Mouse (Mus musculus) right cerebral cortex, postnatal 4 days (tissue): ENCODE results near the gene Homez.

Experiments used
- DNase-seq: peaks from one replicate; pipeline ENCODE4 v3.0.0-alpha.2; 2022

The Homez gene

DNA sequence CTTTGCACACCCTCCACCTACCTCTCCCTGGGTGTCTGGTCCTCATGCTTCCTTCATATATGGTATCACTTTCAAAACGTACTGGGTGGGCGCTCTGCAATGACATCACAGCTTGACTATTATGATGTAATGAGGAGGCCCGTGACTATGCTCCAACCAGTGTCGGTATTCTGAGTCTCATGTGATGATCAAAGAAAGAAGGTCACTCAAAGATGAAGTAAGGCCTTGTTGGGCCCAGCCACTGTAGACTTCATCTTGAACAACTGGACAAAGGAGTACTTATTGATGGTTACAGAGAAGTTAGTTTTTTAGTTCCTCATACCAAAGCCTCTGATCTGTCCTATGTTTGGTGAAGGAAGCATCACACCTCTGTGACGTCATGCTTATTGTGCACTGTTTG is at the start of gene Homez:
Gene Homez (minus strand): TSS at position 101 of the 400 bp plus-strand sequence.
- no peak for DNase-seq

DNA sequence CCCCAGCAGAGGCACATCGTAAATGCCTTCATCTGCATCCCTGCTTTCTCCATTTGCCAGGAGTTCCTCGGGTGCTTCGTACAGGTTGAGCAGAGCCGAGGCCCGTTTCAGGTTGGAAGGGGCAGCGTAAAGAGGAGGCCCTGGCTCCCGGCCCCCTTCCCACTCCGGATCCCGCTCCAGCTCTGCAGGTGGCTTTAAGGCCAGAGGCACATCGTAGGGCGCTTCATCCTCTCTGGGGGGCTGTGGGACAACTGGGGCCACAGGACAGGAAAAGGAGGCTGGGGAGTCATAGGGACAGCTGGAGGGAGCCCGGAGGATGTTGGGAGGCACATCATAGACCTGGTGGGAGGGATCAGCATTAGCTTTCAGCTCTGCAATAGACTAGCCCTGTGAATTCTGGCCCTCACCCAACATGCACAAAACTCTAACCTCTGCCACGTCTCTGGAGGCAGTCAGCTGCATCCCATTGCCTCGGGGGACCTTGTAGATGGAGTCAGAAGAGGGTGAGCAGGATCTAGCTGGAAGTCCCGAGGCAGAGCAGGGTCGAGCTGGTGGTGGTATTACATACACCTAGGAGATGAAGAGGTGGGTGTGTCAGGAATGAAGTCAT is 49.4 kb upstream of the Homez start:
- DNase-seq, result no peak

DNA sequence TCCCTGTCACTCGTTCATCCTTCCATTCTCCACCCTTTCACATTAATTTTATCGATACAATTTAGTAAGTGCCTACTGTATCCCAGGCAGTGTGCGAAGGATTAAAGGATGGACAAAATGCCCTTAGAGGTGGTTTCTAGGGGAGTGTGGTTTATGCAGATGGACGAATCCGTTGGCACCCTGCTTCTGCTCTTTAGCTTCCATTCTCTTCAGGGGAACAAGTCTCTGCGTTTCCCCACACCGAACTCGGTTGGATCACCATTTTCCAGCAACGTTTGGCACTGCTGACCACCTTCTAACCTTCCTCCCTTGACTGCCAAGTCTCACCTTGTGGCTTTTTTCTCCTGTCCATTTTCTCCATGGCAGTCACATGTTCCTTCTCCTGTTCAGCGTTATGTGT is 42.6 kb upstream of the Homez start:
- DNase-seq, result no peak

DNA sequence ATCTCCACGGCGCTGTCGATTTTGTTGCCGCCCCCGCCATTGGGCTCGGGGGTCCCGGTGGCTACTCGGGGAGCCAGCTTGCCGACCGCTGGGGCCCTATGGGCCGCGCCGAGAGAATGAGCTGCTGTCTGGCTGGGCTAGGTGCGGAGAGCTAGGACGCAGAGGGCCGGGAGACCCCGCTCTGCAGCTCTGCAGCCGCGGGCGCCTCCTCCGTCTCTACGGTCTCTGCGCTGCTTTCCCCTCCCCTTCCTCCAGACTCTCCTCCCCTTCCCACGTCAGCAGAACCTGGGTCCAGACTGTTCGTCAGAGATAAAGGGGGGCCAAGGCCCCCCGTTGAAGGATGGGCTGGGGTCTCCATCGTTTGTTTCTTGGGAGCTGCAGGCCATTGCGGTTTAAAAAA is 42.1 kb upstream of the Homez start, which contains the start of gene Slc22a17:
Gene Slc22a17 (minus strand): TSS at position 247 of the 400 bp plus-strand sequence.
- peak; percentile 80 for DNase-seq

DNA sequence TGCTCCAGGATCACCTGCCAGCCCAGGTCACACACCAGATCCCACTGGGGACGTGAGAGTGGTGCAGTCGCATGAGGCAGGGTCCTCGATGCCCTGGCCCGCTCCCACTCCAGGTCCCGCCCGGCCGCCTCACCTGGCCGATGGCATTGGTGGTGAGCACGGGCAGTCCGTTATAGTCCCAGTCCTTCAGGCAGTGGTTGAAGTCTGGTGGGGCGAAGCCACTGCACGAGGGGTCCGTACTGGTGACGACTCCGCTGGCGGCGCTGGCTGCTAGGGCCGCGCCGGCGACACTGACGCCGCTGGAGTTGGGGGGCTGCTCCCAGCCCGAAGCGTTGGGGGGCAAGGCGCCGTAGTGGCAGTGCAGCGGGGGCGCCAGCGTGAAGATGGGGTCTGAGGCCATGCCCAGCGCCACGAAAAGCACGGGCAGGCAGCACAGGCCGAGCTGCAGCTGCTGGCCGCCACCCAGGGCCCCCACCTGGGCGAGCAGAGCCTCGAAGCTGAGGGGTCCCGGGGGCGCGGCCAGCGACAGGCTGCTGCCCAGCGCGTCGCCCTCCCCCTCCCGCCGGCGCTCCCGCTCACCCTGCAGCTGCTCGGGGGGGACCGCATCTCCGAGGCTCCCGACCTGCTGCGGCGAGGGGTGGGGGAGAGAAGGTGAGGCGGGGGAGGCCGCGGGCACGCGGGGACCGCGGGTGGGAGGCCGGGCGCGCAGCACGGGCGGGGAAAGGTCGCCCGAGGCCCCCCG is 41.5 kb upstream of the Homez start:
- peak; percentile 58 for DNase-seq

DNA sequence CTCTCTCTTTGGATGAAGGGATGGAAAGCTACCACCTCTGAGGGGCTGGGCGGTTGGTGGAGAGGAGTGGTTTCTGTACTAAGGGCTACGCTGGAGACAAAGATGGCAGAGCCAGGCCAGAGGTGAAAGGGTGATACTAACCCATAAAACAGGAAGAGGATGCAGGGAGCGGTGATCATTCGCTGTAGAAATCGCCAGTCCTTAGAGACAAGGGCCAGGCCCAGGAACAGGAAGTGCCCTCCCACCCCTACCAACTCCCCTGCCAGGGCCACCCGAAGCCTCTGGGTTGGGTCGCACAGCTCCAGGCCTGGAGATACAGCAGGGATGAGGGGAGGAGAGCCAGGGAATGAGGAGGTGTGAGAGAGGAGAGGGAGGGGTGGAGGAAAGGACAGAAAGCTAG is 37.9 kb upstream of the Homez start:
- DNase-seq, result no peak

DNA sequence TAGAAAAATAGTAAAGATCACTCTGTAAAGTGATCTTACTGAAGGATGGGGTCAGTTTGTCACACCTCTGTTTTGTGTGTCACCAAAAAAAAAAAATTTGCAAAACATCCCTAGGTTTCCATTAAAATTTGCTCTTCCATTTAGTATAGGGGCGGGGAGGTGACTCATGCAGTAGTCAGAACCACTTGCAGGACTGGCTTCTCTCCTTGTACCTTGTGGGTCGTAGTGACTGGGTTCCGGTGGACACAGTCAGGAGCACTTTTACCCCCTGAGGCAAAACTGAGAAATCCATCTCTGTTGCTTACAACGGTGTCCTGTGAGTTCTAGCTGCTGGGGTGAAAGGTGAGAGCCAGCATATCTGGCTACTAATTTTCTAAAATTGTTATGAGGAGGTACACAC is 32.9 kb upstream of the Homez start:
- DNase-seq, result no peak

DNA sequence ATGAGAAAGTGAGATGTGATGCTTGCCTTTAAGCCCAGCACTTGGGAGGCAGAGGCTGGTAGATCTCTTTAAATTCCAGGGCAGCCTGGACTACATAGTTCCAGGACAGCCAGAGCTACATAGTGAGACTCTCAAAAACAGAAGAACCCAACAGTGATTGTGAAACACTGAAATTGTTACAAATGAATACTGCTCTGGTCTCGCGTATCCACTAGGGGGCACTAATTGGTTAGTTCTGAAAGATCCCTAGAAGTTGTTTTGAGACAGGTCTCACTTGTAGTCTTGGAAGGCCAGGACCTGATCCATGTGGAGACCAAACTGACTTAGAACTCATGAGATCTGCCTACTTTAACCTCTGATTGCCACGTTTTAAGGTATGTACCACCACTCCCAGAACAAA is 29.6 kb upstream of the Homez start:
- peak; percentile 61 for DNase-seq

DNA sequence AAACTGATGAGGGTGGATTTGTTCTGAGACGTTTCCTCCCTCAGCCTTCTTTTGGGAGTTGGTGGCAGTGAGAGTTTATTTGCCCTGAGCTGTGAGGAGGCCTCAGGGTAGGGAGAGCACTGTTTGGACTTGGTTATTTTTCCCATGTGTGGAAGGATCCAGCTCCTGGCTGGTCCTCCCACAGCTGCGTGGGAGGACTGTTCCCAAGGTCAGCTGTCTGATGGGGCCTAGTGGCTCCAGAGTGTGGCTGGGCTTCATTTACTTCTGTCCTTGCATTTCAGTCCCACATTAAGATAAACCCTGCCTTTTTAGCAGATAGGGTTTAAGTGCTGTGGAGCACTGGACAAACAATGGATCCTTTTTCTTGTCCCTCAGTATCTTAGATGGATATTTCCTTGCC is 26.7 kb upstream of the Homez start:
- DNase-seq, result no peak

DNA sequence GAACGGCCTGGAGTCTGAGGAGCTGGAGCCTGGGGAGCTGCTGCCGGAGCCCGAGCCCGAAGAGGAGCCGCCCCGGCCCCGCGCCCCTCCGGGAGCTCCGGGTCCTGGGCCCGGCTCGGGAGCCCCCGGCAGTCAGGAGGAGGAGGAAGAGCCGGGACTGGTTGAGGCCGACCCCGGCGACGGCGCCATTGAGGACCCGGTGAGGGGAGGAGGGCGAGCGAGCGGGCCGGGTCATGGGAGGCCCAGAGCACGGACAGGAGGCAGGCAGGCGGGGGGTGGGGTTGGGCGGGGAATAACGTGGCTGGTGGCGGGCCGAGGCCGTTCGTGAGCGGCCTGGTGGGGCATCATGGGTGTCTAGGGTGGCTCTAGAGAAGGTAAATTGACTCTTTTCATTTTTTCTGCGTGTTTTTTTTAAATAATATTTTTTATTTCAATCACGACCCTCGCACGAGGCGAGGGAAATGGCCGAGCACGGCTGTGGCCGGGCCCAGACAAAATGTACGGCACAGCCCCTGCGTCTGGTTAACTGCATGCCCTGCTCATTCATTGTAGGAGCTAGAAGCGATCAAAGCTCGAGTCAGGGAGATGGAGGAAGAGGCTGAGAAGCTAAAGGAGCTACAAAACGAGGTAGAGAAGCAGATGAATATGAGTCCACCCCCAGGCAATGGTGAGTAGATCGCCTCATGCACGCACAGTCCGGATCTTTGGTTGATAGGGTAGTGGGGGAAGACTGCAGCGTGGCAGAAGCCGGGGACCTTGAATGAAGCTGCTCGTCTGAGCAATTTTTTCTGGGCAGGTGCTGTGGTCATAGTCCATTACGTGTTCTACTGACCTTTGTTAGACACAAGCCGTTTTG is 23.8 kb upstream of the Homez start:
- peak; percentile 55 for DNase-seq

DNA sequence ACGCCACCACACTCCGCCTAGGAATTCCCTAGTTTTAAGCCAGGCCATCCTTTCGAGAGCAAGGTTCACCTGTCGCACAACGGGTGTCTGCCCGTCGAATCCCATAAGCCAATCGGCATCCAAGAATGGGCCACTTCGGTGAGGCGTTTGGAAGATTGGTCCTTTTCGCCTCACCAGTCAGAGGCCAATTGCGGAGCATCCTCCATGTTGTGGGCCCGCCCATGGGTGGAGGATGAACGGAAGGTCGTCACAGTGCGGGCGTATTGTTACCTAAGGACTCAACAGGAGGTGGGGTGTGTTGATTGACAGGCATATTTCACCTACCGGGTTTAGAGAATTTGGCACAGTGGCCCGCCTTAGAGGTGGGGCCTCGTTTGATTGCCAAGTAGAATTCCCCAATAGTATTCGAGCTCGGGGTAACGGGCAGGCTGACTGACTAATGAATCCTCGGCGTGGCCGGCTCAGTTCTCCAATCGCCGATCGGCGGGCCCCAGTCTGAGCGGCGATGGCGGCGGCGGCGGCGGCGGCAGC is 23.0 kb upstream of the Homez start:
- DNase-seq, result peak; percentile 90

DNA sequence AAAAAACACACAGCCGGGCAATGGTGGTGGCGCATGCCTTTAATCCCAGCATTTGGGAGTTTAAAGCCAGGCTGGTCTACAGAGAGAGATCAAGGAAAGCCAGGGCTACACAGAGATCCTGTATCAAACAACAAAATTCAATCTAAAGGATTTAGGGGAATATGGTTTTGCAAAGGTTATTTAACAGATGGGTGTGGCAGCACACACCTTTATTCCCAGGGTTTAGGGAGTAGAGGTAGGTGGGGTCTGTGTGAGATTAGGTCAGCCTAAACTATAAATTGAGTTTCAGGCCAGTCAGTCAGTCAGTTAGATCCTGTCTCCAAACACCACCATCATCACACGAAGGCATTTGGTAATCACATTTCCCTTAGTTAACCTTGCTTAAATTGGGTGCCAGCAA is 21.4 kb upstream of the Homez start, which contains the start of gene Pabpn1:
Gene Pabpn1 (plus strand): TSS at position 301 of the 400 bp plus-strand sequence.
- no peak for DNase-seq

DNA sequence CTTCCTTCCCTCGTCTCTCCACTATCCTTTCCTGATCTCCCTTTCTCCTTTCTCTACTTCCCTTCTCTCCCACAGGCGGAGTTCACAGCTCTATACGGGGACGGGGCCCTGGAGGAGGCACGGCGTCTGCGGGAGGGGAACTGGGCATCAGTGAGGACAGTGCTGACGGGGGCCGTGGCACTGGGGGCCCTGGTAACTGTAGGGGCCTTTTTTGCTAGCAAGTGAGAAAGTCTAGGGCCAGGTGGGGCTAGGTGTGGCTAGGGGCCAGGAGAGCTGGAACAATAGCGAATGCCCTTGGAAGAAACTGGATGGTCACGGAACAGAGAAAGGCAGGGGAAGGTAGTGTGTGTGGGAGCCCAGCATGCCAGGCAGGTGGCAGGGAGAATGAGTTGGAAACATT is 14.5 kb upstream of the Homez start:
- no peak for DNase-seq

DNA sequence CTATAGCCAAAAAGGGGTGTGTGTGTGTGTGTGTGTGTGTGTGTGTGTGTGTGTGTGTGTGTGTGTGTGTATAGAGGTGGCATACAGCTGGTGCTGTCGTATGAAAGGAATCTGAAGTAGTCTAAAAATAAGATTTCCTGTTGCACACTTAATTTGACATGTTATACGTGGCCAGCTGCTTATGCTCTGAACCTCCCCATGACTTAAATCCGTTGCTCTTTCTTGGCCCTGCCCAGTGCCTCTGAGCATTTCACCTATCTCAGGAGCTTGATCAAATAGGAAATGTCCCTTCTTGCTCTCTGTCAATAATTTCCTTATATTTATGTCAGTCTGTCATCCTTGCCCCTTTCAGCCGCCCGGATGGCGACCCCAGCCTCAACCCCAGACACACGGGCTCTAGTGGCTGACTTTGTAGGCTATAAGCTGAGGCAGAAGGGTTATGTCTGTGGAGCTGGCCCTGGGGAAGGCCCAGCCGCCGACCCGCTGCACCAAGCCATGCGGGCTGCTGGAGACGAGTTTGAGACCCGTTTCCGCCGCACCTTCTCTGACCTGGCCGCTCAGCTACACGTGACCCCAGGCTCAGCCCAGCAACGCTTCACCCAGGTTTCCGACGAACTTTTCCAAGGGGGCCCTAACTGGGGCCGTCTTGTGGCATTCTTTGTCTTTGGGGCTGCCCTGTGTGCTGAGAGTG is 13.4 kb upstream of the Homez start:
- DNase-seq, result no peak

DNA sequence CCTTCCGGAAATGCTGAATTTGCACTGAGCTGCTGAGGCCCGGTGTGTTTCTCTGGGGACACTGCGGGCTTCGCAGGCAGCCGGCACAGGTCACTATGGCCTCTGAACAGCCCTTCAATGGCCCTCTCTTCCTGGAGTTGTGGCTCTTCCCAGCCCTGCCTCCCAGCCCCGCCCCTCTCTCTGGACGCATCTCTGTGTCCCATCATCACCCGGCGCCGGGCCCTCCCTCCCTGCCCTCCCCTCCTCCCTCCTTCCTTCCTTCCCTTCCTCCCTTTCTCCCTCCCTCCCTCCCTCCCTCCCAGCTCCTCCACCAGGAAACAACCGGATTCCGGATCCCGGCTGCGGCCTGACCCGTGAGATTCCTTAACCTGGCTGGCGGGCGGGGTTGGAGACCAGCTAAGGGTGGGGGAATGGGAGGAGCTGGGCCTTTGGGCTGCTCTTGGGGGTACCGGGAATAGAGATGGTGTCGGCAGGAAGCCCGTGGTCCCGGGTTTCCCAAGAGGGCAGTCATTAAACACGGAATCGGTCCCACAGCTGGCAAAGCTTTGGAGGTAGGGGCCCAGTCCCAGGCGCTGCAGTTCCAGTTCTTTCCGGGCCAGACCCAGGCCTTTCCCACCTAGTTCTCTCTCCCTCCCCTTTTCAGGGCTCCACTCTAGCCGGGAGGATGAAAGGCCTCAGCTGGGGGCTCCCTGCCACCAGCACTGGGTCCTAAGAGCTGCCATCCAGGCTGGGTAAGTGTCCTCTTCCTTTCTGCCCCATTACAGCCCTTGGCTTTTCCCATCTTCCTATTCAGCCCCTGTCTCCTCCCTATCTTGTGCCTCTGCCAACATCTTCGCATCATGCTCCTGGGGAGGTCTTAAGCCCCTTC is 12.6 kb upstream of the Homez start, which contains the start of the genes Bcl2l2 and Gm20521:
Gene Bcl2l2 (plus strand): TSS at position 224 of the 868 bp plus-strand sequence.
Gene Gm20521 (plus strand): TSS at position 288 of the 868 bp plus-strand sequence.
- DNase-seq, result peak; percentile 87

DNA sequence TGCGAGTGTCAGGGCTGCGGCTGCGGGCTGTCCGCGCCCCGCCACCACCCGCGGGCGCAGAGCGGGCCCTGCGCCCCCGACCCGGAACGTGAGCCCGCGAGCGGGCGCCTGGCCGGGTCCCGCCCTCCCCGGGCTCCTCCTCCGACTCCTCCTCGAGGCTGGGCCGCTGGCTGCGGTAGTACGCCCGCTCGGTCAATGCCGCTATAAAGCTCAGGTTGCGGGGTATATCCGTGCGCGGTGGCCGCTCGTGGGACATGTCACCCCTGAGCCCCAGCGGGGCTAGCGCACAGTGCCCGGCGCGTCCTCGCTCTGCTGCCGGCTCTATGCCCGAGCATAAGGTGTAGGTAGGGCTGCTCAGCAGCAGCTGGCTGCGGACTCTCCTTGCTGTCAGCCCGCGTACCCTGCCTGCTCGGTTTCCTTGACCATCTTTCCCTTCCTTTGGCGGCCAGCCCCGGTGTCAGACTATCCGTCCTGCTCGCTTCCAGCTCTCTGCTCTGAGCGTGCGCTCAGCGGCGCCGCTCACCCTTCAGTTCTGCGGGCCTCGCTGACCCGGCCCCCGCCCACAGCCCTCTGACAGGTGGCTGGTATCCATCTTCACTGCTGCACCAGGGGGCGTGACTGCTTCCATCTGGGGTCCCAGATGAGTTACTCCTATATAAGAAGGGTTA is 6.4 kb upstream of the Homez start, which contains the start of gene Ppp1r3e:
Gene Ppp1r3e (minus strand): TSS at position 503 of the 668 bp plus-strand sequence.
- DNase-seq, result peak; percentile 60

DNA sequence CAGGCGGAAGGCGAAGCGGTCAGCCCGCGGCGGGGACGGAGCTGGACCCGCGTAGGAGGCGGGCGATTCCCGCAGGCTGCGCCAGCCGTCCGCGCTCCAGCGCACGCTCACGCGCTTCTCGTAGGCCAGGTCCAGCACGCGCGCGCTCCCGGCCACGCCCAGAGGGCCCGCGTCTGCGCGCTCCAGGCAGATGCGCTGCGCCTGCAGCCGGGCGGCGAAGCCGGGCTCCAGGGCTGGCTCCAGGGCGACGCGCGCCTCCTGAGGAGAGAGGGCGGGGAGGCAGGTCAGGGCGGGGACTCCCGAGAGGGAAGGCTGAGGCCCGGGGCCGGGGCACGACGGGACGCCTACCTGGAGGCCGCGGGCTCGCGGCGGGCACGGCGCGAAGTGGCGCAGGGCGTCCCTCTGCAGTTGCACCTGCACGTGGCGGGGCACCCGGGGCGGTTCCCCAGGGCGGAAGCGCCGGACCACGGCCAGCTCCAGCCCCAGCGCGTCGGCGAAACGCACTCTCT is 5.8 kb upstream of the Homez start:
- DNase-seq, result peak; percentile 88

DNA sequence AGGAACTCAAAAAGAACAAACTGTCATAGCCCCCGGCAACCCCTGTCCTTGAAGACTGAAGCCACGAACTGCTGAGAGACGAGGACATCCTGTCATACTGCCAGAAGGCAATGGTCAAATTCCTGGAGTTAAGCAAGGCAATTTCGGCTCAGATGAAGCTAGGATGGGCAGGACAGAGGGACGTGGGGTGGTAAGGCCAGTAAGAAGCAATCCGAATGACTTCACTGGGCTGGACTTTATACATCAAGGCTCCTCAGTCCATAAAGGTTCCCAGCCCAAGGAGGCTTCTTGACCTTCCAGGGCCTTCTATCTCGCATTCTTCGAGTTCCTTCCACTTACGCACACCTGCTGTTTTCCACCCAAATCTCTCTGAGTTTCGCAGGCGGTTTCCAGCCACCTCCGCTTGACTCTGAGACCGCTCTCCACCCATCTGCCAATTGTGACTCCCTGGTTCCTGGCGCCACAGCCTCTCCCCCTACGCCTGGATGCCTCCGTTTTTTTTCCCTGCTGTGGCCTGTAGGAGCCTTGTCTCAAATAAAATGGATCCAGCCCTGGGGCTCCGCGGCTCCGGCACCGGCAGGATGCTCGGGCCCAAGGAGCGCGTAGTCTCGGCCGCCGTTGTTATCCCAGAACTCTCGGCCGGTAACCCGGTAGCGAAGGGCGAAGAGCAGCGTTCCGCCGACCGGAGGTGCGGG is 5.2 kb upstream of the Homez start:
- no peak for DNase-seq

DNA sequence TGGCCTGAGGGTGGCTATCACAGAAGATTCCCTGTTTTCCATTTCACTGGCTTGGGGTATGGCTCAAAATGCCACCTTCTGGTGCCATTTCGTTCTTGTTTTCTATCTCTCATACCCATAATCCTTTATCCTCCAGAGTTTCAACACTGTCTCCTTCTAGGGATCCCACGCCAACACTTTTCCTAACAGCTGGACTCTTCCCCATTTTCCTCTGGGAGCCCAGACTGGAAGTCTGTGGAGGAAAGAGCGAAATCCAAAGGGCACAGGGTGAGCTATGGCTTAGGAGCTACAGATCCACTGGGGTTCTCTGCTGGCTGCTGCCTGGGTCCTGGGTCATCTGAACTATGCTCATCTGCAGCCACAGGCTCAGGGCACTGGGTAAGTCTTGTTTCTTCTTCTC is 3.4 kb upstream of the Homez start:
- no peak for DNase-seq

DNA sequence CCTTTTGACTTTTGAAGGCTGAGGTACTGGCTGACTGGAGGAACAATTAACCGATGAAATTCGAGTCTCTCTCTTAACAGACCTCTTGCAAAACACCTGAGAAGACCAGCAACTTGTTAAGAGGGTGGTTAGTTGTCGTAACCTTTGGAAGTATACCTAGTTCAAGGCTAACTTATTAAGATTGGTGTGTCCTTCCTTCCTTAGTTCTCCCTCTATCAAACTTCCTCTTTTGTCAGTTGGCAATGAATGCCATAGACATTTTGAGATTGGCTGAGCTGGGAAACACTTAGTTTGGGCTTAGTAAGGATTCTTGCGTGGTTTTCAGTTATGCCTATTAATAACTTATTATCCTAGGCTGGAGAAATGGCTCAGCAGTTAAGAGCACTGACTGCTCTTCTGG is 2.7 kb downstream of the Homez start:
- no peak for DNase-seq
